Mouse (Mus musculus) E14TG2a.4 (cell line): ENCODE data around the gene Timp2.

Experiments used
- CTCF ChIP-seq: conservative IDR thresholded peaks from 2 replicates; pipeline ENCODE4 v1.5.1; 2014; ENCODE audit warnings: low read length
- NANOG ChIP-seq: IDR thresholded peaks from 2 replicates; pipeline ENCODE4 v1.6.1; 2014; ENCODE audit warnings: borderline replicate concordance, low read length, mixed read lengths

- no peak for TF ChIP-seq CTCF
- no peak for TF ChIP-seq NANOG
Observed at GRCm38 (mm10) chr11:118366108-118366507, 10.6 kb upstream of the Timp2 start.
